9 mouse cellular contexts compared by ENCODE assay signal in genomic region chr17:87513822-87514221, GRCm38 (mm10).
DNase-seq lines count a peak whose midpoint lies in the region; ATAC-seq and TF ChIP-seq lines count a peak whose summit lies in the region.
"Had no signal": no experiment of that assay in that cellular context is flagged by ENCODE, and none has a peak within 500 bp of the region (broad histone marks: within the 10 kb centered on the region; RNA-seq: fewer than 3 reads in every experiment).

No protein-coding gene starts in this region.

- TF ChIP-seq CTCF in heart, postnatal 0 days (IDR thresholded peaks at IDR 0.05; ENCODE audit: low read depth): no peak
- TF ChIP-seq CTCF in E14TG2a.4 (conservative IDR thresholded peaks at IDR 0.05; ENCODE audit: low read length): no peak

- intact Hi-C loops in gastrocnemius, postnatal 36 days (cut with DNase I): no loop called here

- no peaks in the 10 kb centered on the region for H3K36me3 ChIP-seq in heart, postnatal 0 days (replicated peaks; ENCODE audit: control insufficient read depth, insufficient read depth, low read length)
- no peaks in the 10 kb centered on the region for H3K36me3 ChIP-seq in E14TG2a.4 (ENCODE audit: insufficient read depth, low read length)

- DNase-seq in heart, postnatal 0 days (ENCODE audit: low spot score): no peak
- no peak for DNase-seq in heart, adult 8-10 months (ENCODE audit: low spot score)
- DNase-seq in induced T-regulatory cell, adult 2 months (ENCODE audit: low read depth): peak; percentile 33
- no peak for DNase-seq in gastrocnemius, postnatal 36 days
- no peak for DNase-seq in neural tube, embryonic 10.5 days (ENCODE audit: extremely low spot score, low spot score)
- DNase-seq: thymus, postnatal 36 days had no signal

- H3K4me3 ChIP-seq in heart, postnatal 0 days (ENCODE audit: low read depth, low read length): no peak overlapping the region
- peak overlapping the region; percentile 39 for H3K4me3 ChIP-seq in E14TG2a.4 (replicated peaks; ENCODE audit: low read length)

- H3K9me3 ChIP-seq in heart, postnatal 0 days (replicated peaks; ENCODE audit: control insufficient read depth, low read length): no peaks in the 10 kb centered on the region
- no peaks in the 10 kb centered on the region for H3K9me3 ChIP-seq in E14TG2a.4 (ENCODE audit: low read length)

- H3K4me1 ChIP-seq in heart, postnatal 0 days (ENCODE audit: control insufficient read depth, insufficient read depth): peaks cover 13% of the 10 kb centered on the region; the same call in 1 of the 2 replicates
- H3K4me1 ChIP-seq in E14TG2a.4 (replicated peaks; ENCODE audit: low read depth, low read length): peaks cover 50% of the 10 kb centered on the region

- no peaks in the 10 kb centered on the region for H3K27me3 ChIP-seq in heart, postnatal 0 days (ENCODE audit: control insufficient read depth, insufficient read depth, low read length)
- peaks cover 4% of the 10 kb centered on the region; the same call in 1 of the 2 replicates for H3K27me3 ChIP-seq in E14TG2a.4 (ENCODE audit: insufficient read depth, low read length)

- 14% methylated on average over 11 of the region's 11 CpGs for WGBS in heart, postnatal 0 days

- no peak overlapping the region for H3K27ac ChIP-seq in heart, postnatal 0 days (ENCODE audit: low read depth)

- ATAC-seq in heart, postnatal 0 days (ENCODE audit: insufficient read depth, low read depth): peak; percentile 40; the same call in 1 of the 2 replicates
- ATAC-seq in megakaryocyte progenitor cell, adult 5-6 weeks (replicated peaks; ENCODE audit: poor library complexity): peak; percentile 93
- ATAC-seq in cerebellum, adult (ENCODE audit: insufficient number of reproducible peaks, low FRiP score, low TSS enrichment): no peak

- no peak for TF ChIP-seq EP300 in heart, postnatal 0 days (IDR thresholded peaks at IDR 0.05; ENCODE audit: low read depth)

- H3K4me2 ChIP-seq in heart, postnatal 0 days (ENCODE audit: low read depth, low read length): no peak overlapping the region

- no peak overlapping the region for H3K9ac ChIP-seq in heart, postnatal 0 days (replicated peaks; ENCODE audit: low read depth, low read length)
